Mouse (Mus musculus): ENCODE data around the gene Chst4. TPM values are rescaled to one million over a fixed set of nuclear protein-coding genes. Genes with fewer than 3 reads are reported as not detected.
"Not testable (repeated sequence)": the region's sequence is repeated elsewhere in the genome, so short reads cannot be mapped to it uniquely, and the experiment has no call there.

Chst4 gene
- polyA plus RNA-seq, 1 experiment from 2014 or later, result 1.1 TPM

GRCm38 (mm10) chr8:110040509-110040908, 969 bp upstream of the Chst4 start:
- Histone ChIP-seq H3K9ac (no peak overlapping the region), H3K4me1 (replicated peaks) (0 out of 2 replicates have a peak, but pooled peaks cover 9% of the 10 kb centered on the region), H3K9me3 (replicated peaks) (no peaks in the 10 kb centered on the region), H3K27me3 (no peaks in the 10 kb centered on the region), H3K4me2 (no peak overlapping the region), H3K36me3 (no peaks in the 10 kb centered on the region), H3K27ac (no peak overlapping the region), H3K4me3 (no peak overlapping the region)
- ATAC-seq (replicated peaks; ENCODE audit: insufficient number of reproducible peaks, insufficient read depth, low FRiP score, low read depth), result no peak
- 60% methylated on average over 4 of the region's 4 CpGs for whole genome bisulfite sequencing

- Histone ChIP-seq H3K4me1 (replicated peaks) (peaks cover 13% of the 10 kb centered on the region), H3K27me3 (no peaks in the 10 kb centered on the region), H3K4me2 (no peak overlapping the region), H3K27ac (no peak overlapping the region), H3K9me3 (replicated peaks) (no peaks in the 10 kb centered on the region), H3K9ac (no peak overlapping the region), H3K4me3 (no peak overlapping the region), H3K36me3 (no peaks in the 10 kb centered on the region)
- WGBS, result 47% methylated on average over 7 of the region's 7 CpGs
- ATAC-seq (replicated peaks; ENCODE audit: insufficient number of reproducible peaks, insufficient read depth, low FRiP score, low read depth), result no peak
Observed at GRCm38 (mm10) chr8:110039216-110039615, 324 bp downstream of the Chst4 start.

GRCm38 (mm10) chr8:110036156-110036555, 3.4 kb downstream of the Chst4 start:
- ATAC-seq (replicated peaks; ENCODE audit: insufficient number of reproducible peaks, insufficient read depth, low FRiP score, low read depth), result no peak
- no peak overlapping the region for H3K9ac ChIP-seq
- no peak overlapping the region for H3K4me2 ChIP-seq
- 33% methylated on average over 2 of the region's 2 CpGs for WGBS
- H3K4me3 ChIP-seq, result no peak overlapping the region
- no peaks in the 10 kb centered on the region for H3K27me3 ChIP-seq
- peaks cover 18% of the 10 kb centered on the region for H3K4me1 ChIP-seq (replicated peaks)
- no peak overlapping the region for H3K27ac ChIP-seq
- no peaks in the 10 kb centered on the region for H3K9me3 ChIP-seq (replicated peaks)
- no peaks in the 10 kb centered on the region for H3K36me3 ChIP-seq

GRCm38 (mm10) chr8:110034331-110034730, 5.2 kb downstream of the Chst4 start:
- no peaks in the 10 kb centered on the region for H3K27me3 ChIP-seq
- WGBS, result 46% methylated on average over 4 of the region's 4 CpGs
- H3K9ac ChIP-seq, result no peak overlapping the region
- peaks cover 18% of the 10 kb centered on the region for H3K4me1 ChIP-seq (replicated peaks)
- no peak overlapping the region for H3K4me2 ChIP-seq
- H3K36me3 ChIP-seq, result no peaks in the 10 kb centered on the region
- H3K4me3 ChIP-seq, result no peak overlapping the region
- no peak for ATAC-seq (replicated peaks; ENCODE audit: insufficient number of reproducible peaks, insufficient read depth, low FRiP score, low read depth)
- peak overlapping the region; percentile 31; the same call in 1 of the 2 replicates for H3K27ac ChIP-seq
- no peaks in the 10 kb centered on the region for H3K9me3 ChIP-seq (replicated peaks)

- ATAC-seq (replicated peaks; ENCODE audit: insufficient number of reproducible peaks, insufficient read depth, low FRiP score, low read depth), result peak; percentile 73
- Histone ChIP-seq H3K4me1 (replicated peaks) (peaks cover 18% of the 10 kb centered on the region), H3K27ac (peak overlapping the region; percentile 31; the same call in 1 of the 2 replicates)
- not testable (repeated sequence) for H3K9me3 ChIP-seq (replicated peaks); H3K4me2 ChIP-seq; H3K4me3 ChIP-seq; H3K27me3 ChIP-seq; H3K36me3 ChIP-seq; H3K9ac ChIP-seq
- WGBS, result 20% methylated on average over 8 of the region's 8 CpGs
Observed at GRCm38 (mm10) chr8:110033771-110034170, 5.8 kb downstream of the Chst4 start.

- no peak for ATAC-seq (replicated peaks; ENCODE audit: insufficient number of reproducible peaks, insufficient read depth, low FRiP score, low read depth)
- Histone ChIP-seq H3K4me1 (replicated peaks) (no peaks in the 10 kb centered on the region), H3K27ac (no peak overlapping the region), H3K9ac (no peak overlapping the region), H3K36me3 (no peaks in the 10 kb centered on the region), H3K4me3 (no peak overlapping the region), H3K27me3 (no peaks in the 10 kb centered on the region), H3K9me3 (replicated peaks) (no peaks in the 10 kb centered on the region), H3K4me2 (no peak overlapping the region)
- 88% methylated on average over 10 of the region's 10 CpGs for WGBS
Observed at GRCm38 (mm10) chr8:110022768-110023344, 16.7 kb downstream of the Chst4 start.

- Histone ChIP-seq H3K4me1 (replicated peaks) (no peaks in the 10 kb centered on the region), H3K27ac (no peak overlapping the region), H3K27me3 (no peaks in the 10 kb centered on the region), H3K4me2 (no peak overlapping the region), H3K9ac (no peak overlapping the region), H3K9me3 (replicated peaks) (no peaks in the 10 kb centered on the region), H3K36me3 (no peaks in the 10 kb centered on the region), H3K4me3 (no peak overlapping the region)
- 44% methylated on average over 6 of the region's 6 CpGs for WGBS
- no peak for ATAC-seq (replicated peaks; ENCODE audit: insufficient number of reproducible peaks, insufficient read depth, low FRiP score, low read depth)
Observed at GRCm38 (mm10) chr8:110022081-110022480, 17.5 kb downstream of the Chst4 start.

- H3K27me3 ChIP-seq, result no peaks in the 10 kb centered on the region
- H3K9ac ChIP-seq, result no peak overlapping the region
- no peak for ATAC-seq (replicated peaks; ENCODE audit: insufficient number of reproducible peaks, insufficient read depth, low FRiP score, low read depth)
- WGBS, result 26% methylated on average over 5 of the region's 5 CpGs
- H3K4me2 ChIP-seq, result no peak overlapping the region
- H3K4me3 ChIP-seq, result no peak overlapping the region
- no peaks in the 10 kb centered on the region for H3K4me1 ChIP-seq (replicated peaks)
- no peak overlapping the region for H3K27ac ChIP-seq
- H3K9me3 ChIP-seq (replicated peaks), result no peaks in the 10 kb centered on the region
- H3K36me3 ChIP-seq, result no peaks in the 10 kb centered on the region
Observed at GRCm38 (mm10) chr8:110010868-110011267, 28.7 kb downstream of the Chst4 start.

- no peak for ATAC-seq (replicated peaks; ENCODE audit: insufficient number of reproducible peaks, insufficient read depth, low FRiP score, low read depth)
- Histone ChIP-seq H3K36me3 (no peaks in the 10 kb centered on the region), H3K27ac (no peak overlapping the region), H3K4me2 (no peak overlapping the region), H3K4me3 (no peak overlapping the region), H3K9ac (no peak overlapping the region), H3K9me3 (replicated peaks) (no peaks in the 10 kb centered on the region), H3K27me3 (no peaks in the 10 kb centered on the region), H3K4me1 (replicated peaks) (no peaks in the 10 kb centered on the region)
- WGBS, result 62% methylated on average over 8 of the region's 8 CpGs
Observed at GRCm38 (mm10) chr8:110008995-110009446, 30.5 kb downstream of the Chst4 start.

- no peaks in the 10 kb centered on the region for H3K9me3 ChIP-seq (replicated peaks)
- H3K4me3 ChIP-seq, result no peak overlapping the region
- ATAC-seq (replicated peaks; ENCODE audit: insufficient number of reproducible peaks, insufficient read depth, low FRiP score, low read depth), result no peak
- no peaks in the 10 kb centered on the region for H3K36me3 ChIP-seq
- H3K4me1 ChIP-seq (replicated peaks), result no peaks in the 10 kb centered on the region
- 74% methylated on average over 26 of the region's 26 CpGs for WGBS
- H3K27ac ChIP-seq, result no peak overlapping the region
- no peak overlapping the region for H3K9ac ChIP-seq
- H3K4me2 ChIP-seq, result no peak overlapping the region
- H3K27me3 ChIP-seq, result no peaks in the 10 kb centered on the region
Observed at GRCm38 (mm10) chr8:110008228-110008994, 31.1 kb downstream of the Chst4 start.

GRCm38 (mm10) chr8:110006312-110007023, 33.1 kb downstream of the Chst4 start:
- H3K27ac ChIP-seq, result no peak overlapping the region
- H3K4me1 ChIP-seq (replicated peaks), result no peaks in the 10 kb centered on the region
- no peak overlapping the region for H3K4me3 ChIP-seq
- no peaks in the 10 kb centered on the region for H3K27me3 ChIP-seq
- 61% methylated on average over 17 of the region's 17 CpGs for WGBS
- H3K36me3 ChIP-seq, result no peaks in the 10 kb centered on the region
- ATAC-seq (replicated peaks; ENCODE audit: insufficient number of reproducible peaks, insufficient read depth, low FRiP score, low read depth), result no peak
- H3K4me2 ChIP-seq, result no peak overlapping the region
- no peaks in the 10 kb centered on the region for H3K9me3 ChIP-seq (replicated peaks)
- H3K9ac ChIP-seq, result no peak overlapping the region
